Mouse (Mus musculus) ES-Bruce4 (cell line): Measurements from ENCODE around the gene Adgrl2.

Experiments
- CTCF ChIP-seq: IDR thresholded peaks from one replicate; pipeline ENCODE4 v1.8.1; 2011; ENCODE audit warnings: low read depth, low read length
- EP300 ChIP-seq: IDR thresholded peaks from 2 replicates; pipeline ENCODE4 v1.6.1; 2011; ENCODE audit warnings: low read depth, low read length; ENCODE audit not compliant: insufficient read depth

DNA sequence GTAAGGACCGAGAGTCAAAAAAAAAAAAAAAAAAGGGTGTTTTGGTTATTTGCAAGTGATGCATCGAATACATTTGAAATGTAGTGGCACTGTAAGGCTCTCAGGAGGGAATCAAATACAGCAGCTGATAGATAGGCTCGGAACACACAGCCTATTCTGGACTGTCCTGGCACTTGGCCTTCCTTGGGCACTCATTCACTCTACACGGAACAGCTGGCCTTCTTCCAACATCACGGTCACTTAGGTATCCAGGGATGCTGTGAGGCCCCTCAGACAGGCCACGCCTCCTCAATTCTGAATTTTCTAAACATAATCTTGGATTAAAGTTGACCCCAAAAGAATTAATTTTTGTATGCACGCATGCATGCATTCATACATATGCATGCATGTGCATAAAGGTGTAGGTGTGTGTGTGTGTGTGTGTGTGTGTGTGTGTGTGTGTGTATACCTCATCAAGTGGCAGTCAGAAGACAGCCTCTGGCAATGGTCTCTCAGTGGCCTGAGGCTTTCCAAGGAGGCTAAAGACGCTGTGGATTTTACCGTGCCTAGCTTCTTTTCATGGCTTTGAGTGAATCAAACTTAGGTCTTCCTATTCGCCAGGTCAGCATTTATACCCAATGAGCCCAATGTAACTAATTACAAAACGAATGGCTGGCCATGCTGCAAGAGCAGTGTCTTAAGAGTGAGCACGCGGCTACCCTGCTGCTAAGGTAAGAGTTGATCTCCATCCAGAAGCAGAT is 152.1 kb downstream of the Adgrl2 start:
- TF ChIP-seq EP300 (no peak), CTCF (no peak)
